Mouse (Mus musculus): ENCODE measurements around the gene Slco1b2. TPM values are rescaled to one million over a fixed set of nuclear protein-coding genes. Genes with fewer than 3 reads are reported as not detected.

The Slco1b2 gene
- polyA plus RNA-seq, 1 experiment from 2014 or later, result not detected

DNA sequence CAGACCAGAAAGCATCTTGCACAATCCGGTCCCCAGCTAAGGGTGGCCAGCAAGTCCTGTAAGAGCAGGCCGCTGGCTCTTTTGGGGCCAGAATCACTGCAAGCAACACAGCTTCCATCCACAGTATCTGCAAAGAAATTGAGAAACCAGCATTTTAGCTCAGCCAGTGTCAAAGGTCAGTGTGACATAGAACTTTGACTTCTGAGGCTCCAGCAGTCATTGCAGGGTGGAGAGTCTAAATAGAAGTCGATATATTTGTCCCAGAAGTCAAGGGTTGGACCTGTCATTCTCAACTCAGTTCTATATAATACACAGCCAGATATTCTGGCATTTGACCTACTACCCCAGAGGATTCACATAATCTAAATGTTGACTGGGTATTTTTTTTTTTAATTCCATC, 14.0 kb upstream of the Slco1b2 start:
- no peak for ATAC-seq

DNA sequence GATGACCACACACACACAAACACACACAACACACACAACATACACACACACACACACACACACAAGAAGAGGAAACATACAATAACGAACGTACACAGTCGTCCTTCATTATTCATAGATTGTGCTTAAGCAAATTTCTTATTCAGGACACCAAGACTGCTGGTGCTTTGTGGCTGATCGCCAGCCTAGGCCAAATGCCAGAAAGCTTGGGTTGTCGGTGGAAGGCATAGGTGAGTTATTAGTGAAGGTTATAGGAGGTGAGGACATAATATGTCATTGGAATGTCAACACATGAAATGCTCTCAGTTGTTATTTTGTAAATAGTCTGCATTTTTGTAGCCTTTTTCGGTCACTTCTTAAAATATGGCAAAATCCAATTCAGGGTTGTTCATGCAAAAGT, 3.6 kb downstream of the Slco1b2 start:
- Histone ChIP-seq H3K4me1 (ENCODE audit: control insufficient read depth, insufficient read depth, low read depth, low read length) (no peaks in the 10 kb centered on the region), H3K4me2 (ENCODE audit: low read length) (no peak overlapping the region), H3K36me3 (ENCODE audit: control insufficient read depth, insufficient read depth, low read length) (no peaks in the 10 kb centered on the region), H3K27me3 (replicated peaks; ENCODE audit: control insufficient read depth, insufficient read depth, low read length) (no peaks in the 10 kb centered on the region), H3K9ac (ENCODE audit: low read depth, low read length) (no peak overlapping the region), H3K4me3 (ENCODE audit: low read length) (no peak overlapping the region), H3K27ac (ENCODE audit: low read depth, low read length) (no peak overlapping the region), H3K9me3 (ENCODE audit: control insufficient read depth, low read length) (no peaks in the 10 kb centered on the region)
- no peak for ATAC-seq
- WGBS, result 80% methylated on average over 6 of the region's 6 CpGs

More for the DNA sequence above, 14.0 kb upstream of the Slco1b2 start:
- Histone ChIP-seq H3K9ac (ENCODE audit: low read depth, low read length) (no peak overlapping the region), H3K4me1 (ENCODE audit: control insufficient read depth, insufficient read depth, low read depth, low read length) (no peaks in the 10 kb centered on the region), H3K4me2 (ENCODE audit: low read length) (no peak overlapping the region), H3K9me3 (ENCODE audit: control insufficient read depth, low read length) (no peaks in the 10 kb centered on the region), H3K36me3 (ENCODE audit: control insufficient read depth, insufficient read depth, low read length) (no peaks in the 10 kb centered on the region), H3K27ac (ENCODE audit: low read depth, low read length) (no peak overlapping the region), H3K27me3 (replicated peaks; ENCODE audit: control insufficient read depth, insufficient read depth, low read length) (no peaks in the 10 kb centered on the region), H3K4me3 (ENCODE audit: low read length) (no peak overlapping the region)
- 97% methylated on average over 3 of the region's 3 CpGs for WGBS

- H3K9me3 ChIP-seq (ENCODE audit: control insufficient read depth, low read length), result no peaks in the 10 kb centered on the region
- H3K27me3 ChIP-seq (replicated peaks; ENCODE audit: control insufficient read depth, insufficient read depth, low read length), result no peaks in the 10 kb centered on the region
- no peak overlapping the region for H3K4me3 ChIP-seq (ENCODE audit: low read length)
- H3K36me3 ChIP-seq (ENCODE audit: control insufficient read depth, insufficient read depth, low read length), result no peaks in the 10 kb centered on the region
- no peak for ATAC-seq
- H3K4me1 ChIP-seq (ENCODE audit: control insufficient read depth, insufficient read depth, low read depth, low read length), result no peaks in the 10 kb centered on the region
- WGBS, result 80% methylated on average over 2 of the region's 2 CpGs
- no peak overlapping the region for H3K4me2 ChIP-seq (ENCODE audit: low read length)
- H3K27ac ChIP-seq (ENCODE audit: low read depth, low read length), result no peak overlapping the region
- no peak overlapping the region for H3K9ac ChIP-seq (ENCODE audit: low read depth, low read length)
Measured at GRCm38 (mm10) chr6:141635250-141635649, 5.9 kb downstream of the Slco1b2 start.

DNA sequence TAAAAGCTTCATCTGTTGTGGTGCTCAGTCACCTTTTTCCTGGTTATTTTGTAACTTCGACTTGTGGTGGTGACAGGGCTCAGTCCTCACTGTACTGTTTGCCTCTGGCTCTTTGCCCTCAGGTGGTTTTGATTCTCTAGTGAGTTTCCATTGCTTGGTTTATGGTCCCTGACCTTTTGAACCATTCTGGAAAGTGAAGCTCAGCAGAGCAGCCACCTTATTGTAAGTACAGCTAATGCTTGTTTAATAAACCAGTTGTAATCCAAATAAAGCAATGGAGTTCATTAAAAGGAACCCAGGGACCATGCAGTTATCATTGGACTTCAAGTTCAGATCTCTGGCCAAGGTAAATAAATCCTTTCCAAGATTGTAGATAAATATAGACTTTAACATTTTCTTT, 11.3 kb downstream of the Slco1b2 start:
- Histone ChIP-seq H3K9ac (ENCODE audit: low read depth, low read length) (no peak overlapping the region), H3K4me1 (ENCODE audit: control insufficient read depth, insufficient read depth, low read depth, low read length) (no peaks in the 10 kb centered on the region), H3K27ac (ENCODE audit: low read depth, low read length) (no peak overlapping the region), H3K36me3 (ENCODE audit: control insufficient read depth, insufficient read depth, low read length) (no peaks in the 10 kb centered on the region), H3K9me3 (ENCODE audit: control insufficient read depth, low read length) (no peaks in the 10 kb centered on the region), H3K4me3 (ENCODE audit: low read length) (no peak overlapping the region), H3K27me3 (replicated peaks; ENCODE audit: control insufficient read depth, insufficient read depth, low read length) (no peaks in the 10 kb centered on the region), H3K4me2 (ENCODE audit: low read length) (no peak overlapping the region)
- WGBS, result 87% methylated on average over 1 of the region's 1 CpGs
- ATAC-seq, result no peak

- no peaks in the 10 kb centered on the region for H3K9me3 ChIP-seq (ENCODE audit: control insufficient read depth, low read length)
- no peak overlapping the region for H3K9ac ChIP-seq (ENCODE audit: low read depth, low read length)
- no peak overlapping the region for H3K27ac ChIP-seq (ENCODE audit: low read depth, low read length)
- H3K4me1 ChIP-seq (ENCODE audit: control insufficient read depth, insufficient read depth, low read depth, low read length), result no peaks in the 10 kb centered on the region
- no peaks in the 10 kb centered on the region for H3K36me3 ChIP-seq (ENCODE audit: control insufficient read depth, insufficient read depth, low read length)
- ATAC-seq, result no peak
- H3K27me3 ChIP-seq (replicated peaks; ENCODE audit: control insufficient read depth, insufficient read depth, low read length), result no peaks in the 10 kb centered on the region
- WGBS, result 81% methylated on average over 4 of the region's 4 CpGs
- no peak overlapping the region for H3K4me2 ChIP-seq (ENCODE audit: low read length)
- no peak overlapping the region for H3K4me3 ChIP-seq (ENCODE audit: low read length)
Measured at GRCm38 (mm10) chr6:141687008-141687407, 57.7 kb downstream of the Slco1b2 start.

- H3K4me3 ChIP-seq (ENCODE audit: low read length), result no peak overlapping the region
- H3K9me3 ChIP-seq (ENCODE audit: control insufficient read depth, low read length), result no peaks in the 10 kb centered on the region
- no peak overlapping the region for H3K4me2 ChIP-seq (ENCODE audit: low read length)
- H3K27me3 ChIP-seq (replicated peaks; ENCODE audit: control insufficient read depth, insufficient read depth, low read length), result no peaks in the 10 kb centered on the region
- H3K27ac ChIP-seq (ENCODE audit: low read depth, low read length), result no peak overlapping the region
- H3K36me3 ChIP-seq (ENCODE audit: control insufficient read depth, insufficient read depth, low read length), result no peaks in the 10 kb centered on the region
- no peak overlapping the region for H3K9ac ChIP-seq (ENCODE audit: low read depth, low read length)
- no peaks in the 10 kb centered on the region for H3K4me1 ChIP-seq (ENCODE audit: control insufficient read depth, insufficient read depth, low read depth, low read length)
- ATAC-seq, result no peak
Measured at GRCm38 (mm10) chr6:141691246-141691645, 61.9 kb downstream of the Slco1b2 start.

Other genes with a start within 250 kb of the Slco1b2 start
- 22.0 and 27.7 TPM in 2 replicates for gene Slco1c1, start 105.2 kb upstream of the Slco1b2 start, polyA plus RNA-seq (2015; fragmentation: Nextera tagmentation; extraction: Ambion mirVana)
- not detected in 2 replicates for gene Gm5724, start 144.3 kb downstream of the Slco1b2 start, polyA plus RNA-seq (2015; fragmentation: Nextera tagmentation; extraction: Ambion mirVana)
- 4.9 and 8.0 TPM in 2 replicates for gene Slco1a4, start 226.7 kb downstream of the Slco1b2 start, polyA plus RNA-seq (2015; fragmentation: Nextera tagmentation; extraction: Ambion mirVana)

All from hindbrain, embryonic 16.5 days (tissue).